Mouse (Mus musculus): ENCODE measurements around the gene Itih5. TPM values are rescaled to one million over a fixed set of nuclear protein-coding genes. Genes with fewer than 3 reads are reported as not detected.

Gene Itih5
- polyA plus RNA-seq, 1 experiment, result not detected

- H3K36me3 ChIP-seq (ENCODE audit: control insufficient read depth, insufficient read depth), result no peaks in the 10 kb centered on the region
- TF ChIP-seq CTCF (IDR thresholded peaks at IDR 0.05; ENCODE audit: control insufficient read depth, insufficient read depth, insufficient read length) (no peak), MYOG (IDR thresholded peaks at IDR 0.05; ENCODE audit: control insufficient read depth, extremely low read depth, insufficient read length) (no peak), MYOD1 (IDR thresholded peaks at IDR 0.05; ENCODE audit: control insufficient read depth, insufficient read length, low read depth) (no peak), MAX (IDR thresholded peaks at IDR 0.05) (no peak), FOSL1 (IDR thresholded peaks at IDR 0.05; ENCODE audit: insufficient read depth, low read length, poor library complexity, severe bottlenecking) (no peak), CEBPB (IDR thresholded peaks at IDR 0.05; ENCODE audit: low read depth) (no peak), USF1 (IDR thresholded peaks at IDR 0.05; ENCODE audit: low read depth) (no peak)
- H3K79me2 ChIP-seq (ENCODE audit: control insufficient read depth, insufficient read depth), result no peaks in the 10 kb centered on the region
- no peak overlapping the region for H3ac ChIP-seq (ENCODE audit: control insufficient read depth, insufficient read length, low read depth)
- H3K27me3 ChIP-seq (ENCODE audit: control insufficient read depth, insufficient read depth, insufficient read length), result no peaks in the 10 kb centered on the region
- H3K79me3 ChIP-seq (ENCODE audit: low read depth), result no peaks in the 10 kb centered on the region
- H3K4me3 ChIP-seq (ENCODE audit: insufficient read depth, poor library complexity, severe bottlenecking), result no peak overlapping the region
Observed at GRCm38 (mm10) chr2:10260109-10260508, 106.7 kb downstream of the Itih5 start.

- no peaks in the 10 kb centered on the region for H3K36me3 ChIP-seq (ENCODE audit: control insufficient read depth, insufficient read depth)
Observed at GRCm38 (mm10) chr2:10261337-10261736, 108.0 kb downstream of the Itih5 start.

DNA sequence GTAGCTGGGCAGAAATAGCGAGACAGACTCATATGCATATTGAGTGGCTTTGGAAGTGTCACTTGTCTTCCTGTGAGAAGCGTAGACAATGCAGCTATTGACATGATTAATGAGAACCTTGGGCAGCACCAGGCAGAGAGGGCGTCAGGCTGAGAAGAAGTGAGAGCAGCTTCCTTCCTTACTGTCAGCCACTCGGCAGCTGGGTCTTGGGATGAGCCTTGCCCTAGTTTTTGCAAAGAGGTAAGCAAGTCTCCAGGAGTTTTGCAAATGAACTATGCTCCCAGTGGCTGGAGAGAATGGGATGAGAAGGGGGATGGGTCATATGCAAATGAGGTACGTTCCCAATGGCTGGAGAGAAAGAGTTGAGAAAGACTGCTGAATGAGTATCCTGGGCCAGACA, 109.4 kb downstream of the Itih5 start:
- H3K79me2 ChIP-seq (ENCODE audit: control insufficient read depth, insufficient read depth), result no peaks in the 10 kb centered on the region
- H3K36me3 ChIP-seq (ENCODE audit: control insufficient read depth, insufficient read depth), result no peaks in the 10 kb centered on the region
- H3K27me3 ChIP-seq (ENCODE audit: control insufficient read depth, insufficient read depth, insufficient read length), result no peaks in the 10 kb centered on the region
- no peaks in the 10 kb centered on the region for H3K79me3 ChIP-seq (ENCODE audit: low read depth)
- H3ac ChIP-seq (ENCODE audit: control insufficient read depth, insufficient read length, low read depth), result no peak overlapping the region
- no peak overlapping the region for H3K4me3 ChIP-seq (ENCODE audit: insufficient read depth, poor library complexity, severe bottlenecking)
- no peak for TF ChIP-seq MYOD1 (IDR thresholded peaks at IDR 0.05; ENCODE audit: control insufficient read depth, insufficient read length, low read depth)
- TF ChIP-seq USF1 (IDR thresholded peaks at IDR 0.05; ENCODE audit: low read depth), result no peak
- TF ChIP-seq MYOG (IDR thresholded peaks at IDR 0.05; ENCODE audit: control insufficient read depth, extremely low read depth, insufficient read length), result no peak
- no peak for TF ChIP-seq CEBPB (IDR thresholded peaks at IDR 0.05; ENCODE audit: low read depth)
- no peak for TF ChIP-seq MAX (IDR thresholded peaks at IDR 0.05)
- no peak for TF ChIP-seq CTCF (IDR thresholded peaks at IDR 0.05; ENCODE audit: control insufficient read depth, insufficient read depth, insufficient read length)
- TF ChIP-seq FOSL1 (IDR thresholded peaks at IDR 0.05; ENCODE audit: insufficient read depth, low read length, poor library complexity, severe bottlenecking), result no peak

More at GRCm38 (mm10) chr2:10261337-10261736, 108.0 kb downstream of the Itih5 start:
- H3K27me3 ChIP-seq (ENCODE audit: control insufficient read depth, insufficient read depth, insufficient read length), result no peaks in the 10 kb centered on the region
- H3ac ChIP-seq (ENCODE audit: control insufficient read depth, insufficient read length, low read depth), result no peak overlapping the region
- no peak for TF ChIP-seq USF1 (IDR thresholded peaks at IDR 0.05; ENCODE audit: low read depth)
- no peak for TF ChIP-seq CTCF (IDR thresholded peaks at IDR 0.05; ENCODE audit: control insufficient read depth, insufficient read depth, insufficient read length)
- no peak for TF ChIP-seq CEBPB (IDR thresholded peaks at IDR 0.05; ENCODE audit: low read depth)
- no peak for TF ChIP-seq MYOG (IDR thresholded peaks at IDR 0.05; ENCODE audit: control insufficient read depth, extremely low read depth, insufficient read length)
- TF ChIP-seq FOSL1 (IDR thresholded peaks at IDR 0.05; ENCODE audit: insufficient read depth, low read length, poor library complexity, severe bottlenecking), result no peak
- TF ChIP-seq MYOD1 (IDR thresholded peaks at IDR 0.05; ENCODE audit: control insufficient read depth, insufficient read length, low read depth), result no peak
- TF ChIP-seq MAX (IDR thresholded peaks at IDR 0.05), result no peak
- no peak overlapping the region for H3K4me3 ChIP-seq (ENCODE audit: insufficient read depth, poor library complexity, severe bottlenecking)
- H3K79me3 ChIP-seq (ENCODE audit: low read depth), result no peaks in the 10 kb centered on the region
- H3K79me2 ChIP-seq (ENCODE audit: control insufficient read depth, insufficient read depth), result no peaks in the 10 kb centered on the region

- H3K79me2 ChIP-seq (ENCODE audit: control insufficient read depth, insufficient read depth), result no peaks in the 10 kb centered on the region
- H3K27me3 ChIP-seq (ENCODE audit: control insufficient read depth, insufficient read depth, insufficient read length), result no peaks in the 10 kb centered on the region
- TF ChIP-seq CTCF (IDR thresholded peaks at IDR 0.05; ENCODE audit: control insufficient read depth, insufficient read depth, insufficient read length) (no peak), MYOG (IDR thresholded peaks at IDR 0.05; ENCODE audit: control insufficient read depth, extremely low read depth, insufficient read length) (no peak), MYOD1 (IDR thresholded peaks at IDR 0.05; ENCODE audit: control insufficient read depth, insufficient read length, low read depth) (no peak), CEBPB (IDR thresholded peaks at IDR 0.05; ENCODE audit: low read depth) (no peak), FOSL1 (IDR thresholded peaks at IDR 0.05; ENCODE audit: insufficient read depth, low read length, poor library complexity, severe bottlenecking) (no peak), MAX (IDR thresholded peaks at IDR 0.05) (no peak), USF1 (IDR thresholded peaks at IDR 0.05; ENCODE audit: low read depth) (no peak)
- H3ac ChIP-seq (ENCODE audit: control insufficient read depth, insufficient read length, low read depth), result no peak overlapping the region
- no peaks in the 10 kb centered on the region for H3K79me3 ChIP-seq (ENCODE audit: low read depth)
- H3K4me3 ChIP-seq (ENCODE audit: insufficient read depth, poor library complexity, severe bottlenecking), result no peak overlapping the region
- H3K36me3 ChIP-seq (ENCODE audit: control insufficient read depth, insufficient read depth), result no peaks in the 10 kb centered on the region
Observed at GRCm38 (mm10) chr2:10263909-10264489, 110.6 kb downstream of the Itih5 start.

- H3K4me3 ChIP-seq (ENCODE audit: insufficient read depth, poor library complexity, severe bottlenecking), result no peak overlapping the region
- no peaks in the 10 kb centered on the region for H3K36me3 ChIP-seq (ENCODE audit: control insufficient read depth, insufficient read depth)
- H3ac ChIP-seq (ENCODE audit: control insufficient read depth, insufficient read length, low read depth), result no peak overlapping the region
- H3K79me3 ChIP-seq (ENCODE audit: low read depth), result no peaks in the 10 kb centered on the region
- no peaks in the 10 kb centered on the region for H3K79me2 ChIP-seq (ENCODE audit: control insufficient read depth, insufficient read depth)
- H3K27me3 ChIP-seq (ENCODE audit: control insufficient read depth, insufficient read depth, insufficient read length), result no peaks in the 10 kb centered on the region
- no peak for TF ChIP-seq FOSL1 (IDR thresholded peaks at IDR 0.05; ENCODE audit: insufficient read depth, low read length, poor library complexity, severe bottlenecking)
- TF ChIP-seq MYOD1 (IDR thresholded peaks at IDR 0.05; ENCODE audit: control insufficient read depth, insufficient read length, low read depth), result no peak
- no peak for TF ChIP-seq USF1 (IDR thresholded peaks at IDR 0.05; ENCODE audit: low read depth)
- TF ChIP-seq MYOG (IDR thresholded peaks at IDR 0.05; ENCODE audit: control insufficient read depth, extremely low read depth, insufficient read length), result no peak
- no peak for TF ChIP-seq CEBPB (IDR thresholded peaks at IDR 0.05; ENCODE audit: low read depth)
- TF ChIP-seq CTCF (IDR thresholded peaks at IDR 0.05; ENCODE audit: control insufficient read depth, insufficient read depth, insufficient read length), result no peak
- no peak for TF ChIP-seq MAX (IDR thresholded peaks at IDR 0.05)
Observed at GRCm38 (mm10) chr2:10265881-10266280, 112.5 kb downstream of the Itih5 start.

Measured in C2C12 (cell line).